In the genomic region with DNA sequence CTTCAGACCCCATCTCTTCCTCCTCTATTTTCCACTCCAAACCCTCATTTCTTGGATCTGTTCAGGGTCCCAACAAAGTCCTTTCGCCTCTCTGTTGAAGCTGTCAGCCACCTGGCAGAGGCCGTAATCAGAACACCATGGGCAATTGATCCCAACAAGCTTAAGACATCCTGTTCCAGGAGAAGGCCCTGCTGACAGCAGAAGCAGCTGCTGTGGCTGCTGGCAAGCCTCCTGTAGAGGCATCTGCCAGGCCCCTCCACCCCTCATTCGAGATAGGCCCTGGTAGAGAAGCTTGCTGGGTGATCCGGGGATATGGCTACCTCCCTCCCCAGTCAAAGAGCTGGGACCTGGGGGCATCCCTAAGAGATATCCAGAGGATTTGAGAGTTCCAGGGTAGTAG, we compare ENCODE assay signal across 13 mouse cellular contexts.
DNase-seq lines count a peak whose midpoint lies in the region.
"Had no signal": no experiment of that assay in that cellular context is flagged by ENCODE, and none has a peak within 500 bp of the region (broad histone marks: within the 10 kb centered on the region; RNA-seq: fewer than 3 reads in every experiment).

No protein-coding gene starts in this region.

- peak; percentile 71 to 79 for DNase-seq in cerebellum, postnatal 10 days
- no peak for DNase-seq in cerebellum, adult 18-20 months
- DNase-seq in gastrocnemius, adult 8-10 months (ENCODE audit: low spot score in 2 of 2), result peak; percentile 18 to 20
- DNase-seq in gastrocnemius, postnatal 36 days, result no peak
- peak; percentile 74 for DNase-seq in left cerebral cortex, postnatal 4 days
- DNase-seq in left cerebral cortex, adult 9 months (ENCODE audit: low spot score in 2 of 2), result no peak
- DNase-seq in adipocyte (ENCODE audit: low spot score), result no peak
- DNase-seq: adrenal gland, postnatal 10 days; B cell, adult 2 months; cerebellum, adult 11 months; cerebellum, adult 9-10 months; cerebellum, postnatal 36 days; kidney, adult 2 months had no signal

- intact Hi-C loops in gastrocnemius, postnatal 36 days (cut with DNase I), result no loop called here
- intact Hi-C loops in left cerebral cortex, postnatal 4 days (cut with DNase I), result no loop called here

Comparison
In these comparisons a context has a peak if more than half of its experiments do, and no peak if none do; other contexts are left out.
1. DNase-seq: peak in cerebellum, postnatal 10 days (2 of 2), gastrocnemius, adult 8-10 months (2 of 2) and left cerebral cortex, postnatal 4 days (single experiment); none in cerebellum, adult 18-20 months (0 of 2), gastrocnemius, postnatal 36 days (0 of 2), left cerebral cortex, adult 9 months (0 of 2) and adipocyte (single experiment).